Mouse (Mus musculus): ENCODE measurements around the gene Wee2. TPM values are rescaled to one million over a fixed set of nuclear protein-coding genes. Genes with fewer than 3 reads are reported as not detected.

Wee2 gene
- total and polyA plus RNA-seq, 3 experiments: not detected

- H3K27ac ChIP-seq (ENCODE audit: control insufficient read depth, low read depth, low read length): no peak overlapping the region
- DNase-seq (ENCODE audit: low read depth, low spot score): no peak
- H3K4me1 ChIP-seq (ENCODE audit: control insufficient read depth in 1 of 2, insufficient read depth in 2 of 2, low read length in 2 of 2): peaks cover 0 to 13% of the 10 kb centered on the region in 2 experiments; a peak in 3 of 4 replicates
- H3K36me3 ChIP-seq (ENCODE audit: control insufficient read depth in 1 of 2, insufficient read depth in 2 of 2, low read length in 2 of 2): peaks cover 0 to 9% of the 10 kb centered on the region in 2 experiments; a peak in 2 of 4 replicates
- no peak overlapping the region for H3K4me3 ChIP-seq (ENCODE audit: control insufficient read depth in 1 of 2, insufficient read depth in 1 of 2, low read depth in 2 of 2, low read length in 2 of 2)
- no peaks in the 10 kb centered on the region for H3K79me2 ChIP-seq (ENCODE audit: control insufficient read depth, insufficient read depth, low read length, poor library complexity)
- no peaks in the 10 kb centered on the region for H3K9me3 ChIP-seq (replicated peaks; ENCODE audit: insufficient read depth, low read length)
- H3K9ac ChIP-seq (ENCODE audit: control insufficient read depth, low read depth, low read length, poor library complexity, severe bottlenecking): no peak overlapping the region
- H3K27me3 ChIP-seq (ENCODE audit: control insufficient read depth in 1 of 2, insufficient read depth in 2 of 2, low read length in 2 of 2): no peaks in the 10 kb centered on the region
- no peak for TF ChIP-seq UBTF (IDR thresholded peaks at IDR 0.05; ENCODE audit: borderline replicate concordance, insufficient read depth, low read depth, low read length)
- no peak for TF ChIP-seq NELFE (IDR thresholded peaks at IDR 0.05; ENCODE audit: low read depth, low read length)
- no peak for TF ChIP-seq ZKSCAN1 (IDR thresholded peaks at IDR 0.05; ENCODE audit: low read depth, low read length)
- TF ChIP-seq USF2 (IDR thresholded peaks at IDR 0.05; ENCODE audit: borderline replicate concordance in 1 of 2, insufficient read depth in 1 of 2, low read depth in 1 of 2, low read length in 2 of 2): no peak
- TF ChIP-seq POLR2AphosphoS2 (IDR thresholded peaks at IDR 0.05; ENCODE audit: low read length): no peak
- no peak for TF ChIP-seq HCFC1 (IDR thresholded peaks at IDR 0.05; ENCODE audit: low read depth, low read length)
- no peak for TF ChIP-seq ELF1 (IDR thresholded peaks at IDR 0.05; ENCODE audit: low read depth, low read length)
- TF ChIP-seq EP300 (IDR thresholded peaks at IDR 0.05; ENCODE audit: low read depth in 1 of 2, low read length in 2 of 2): no peak
- no peak for TF ChIP-seq ZC3H11A (IDR thresholded peaks at IDR 0.05; ENCODE audit: low read depth, low read length)
- TF ChIP-seq SMC3 (IDR thresholded peaks at IDR 0.05; ENCODE audit: low read depth, low read length): no peak
- no peak for TF ChIP-seq BHLHE40 (IDR thresholded peaks at IDR 0.05; ENCODE audit: borderline replicate concordance, low read depth, low read length)
- TF ChIP-seq MAFK (IDR thresholded peaks at IDR 0.05; ENCODE audit: borderline replicate concordance, low read depth, low read length): no peak
- no peak for TF ChIP-seq E2F4 (IDR thresholded peaks at IDR 0.05; ENCODE audit: borderline replicate concordance, low read depth, low read length)
- no peak for TF ChIP-seq KAT2A (conservative IDR thresholded peaks at IDR 0.05; ENCODE audit: low read depth, low read length)
- TF ChIP-seq NRF1 (IDR thresholded peaks at IDR 0.05; ENCODE audit: insufficient read depth, low read depth, low read length, poor library complexity, severe bottlenecking): no peak
Observed at GRCm38 (mm10) chr6:40428696-40429095, 10.2 kb upstream of the Wee2 start.

- Histone ChIP-seq H3K79me2 (ENCODE audit: control insufficient read depth, insufficient read depth, low read length, poor library complexity) (no peaks in the 10 kb centered on the region), H3K4me1 (ENCODE audit: control insufficient read depth in 1 of 2, insufficient read depth in 2 of 2, low read length in 2 of 2) (peaks cover 0 to 13% of the 10 kb centered on the region in 2 experiments; a peak in 3 of 4 replicates), H3K36me3 (ENCODE audit: control insufficient read depth in 1 of 2, insufficient read depth in 2 of 2, low read length in 2 of 2) (peaks cover 0 to 9% of the 10 kb centered on the region in 2 experiments; a peak in 2 of 4 replicates), H3K9me3 (replicated peaks; ENCODE audit: insufficient read depth, low read length) (no peaks in the 10 kb centered on the region), H3K27ac (ENCODE audit: control insufficient read depth, low read depth, low read length) (no peak overlapping the region), H3K27me3 (ENCODE audit: control insufficient read depth in 1 of 2, insufficient read depth in 2 of 2, low read length in 2 of 2) (no peaks in the 10 kb centered on the region), H3K4me3 (ENCODE audit: control insufficient read depth in 1 of 2, insufficient read depth in 1 of 2, low read depth in 2 of 2, low read length in 2 of 2) (no peak overlapping the region), H3K9ac (ENCODE audit: control insufficient read depth, low read depth, low read length, poor library complexity, severe bottlenecking) (no peak overlapping the region)
- TF ChIP-seq KAT2A (conservative IDR thresholded peaks at IDR 0.05; ENCODE audit: low read depth, low read length) (no peak), SMC3 (IDR thresholded peaks at IDR 0.05; ENCODE audit: low read depth, low read length) (no peak), ETS1 (IDR thresholded peaks at IDR 0.05; ENCODE audit: low read depth, low read length) (no peak), TAL1 (IDR thresholded peaks at IDR 0.05; ENCODE audit: low read length) (no peak), BHLHE40 (IDR thresholded peaks at IDR 0.05; ENCODE audit: borderline replicate concordance, low read depth, low read length) (no peak), ZKSCAN1 (IDR thresholded peaks at IDR 0.05; ENCODE audit: low read depth, low read length) (no peak), USF2 (IDR thresholded peaks at IDR 0.05; ENCODE audit: borderline replicate concordance in 1 of 2, insufficient read depth in 1 of 2, low read depth in 1 of 2, low read length in 2 of 2) (no peak), GABPA (IDR thresholded peaks at IDR 0.05; ENCODE audit: low read depth, low read length) (no peak), CTCF (IDR thresholded peaks at IDR 0.05 in 2 of 3, conservative IDR thresholded peaks at IDR 0.05 in 1 of 3; ENCODE audit: control insufficient read depth in 1 of 3, insufficient read depth in 1 of 3, low read depth in 2 of 3, low read length in 3 of 3, poor library complexity in 1 of 3, severe bottlenecking in 1 of 3) (no peak), UBTF (IDR thresholded peaks at IDR 0.05; ENCODE audit: borderline replicate concordance, insufficient read depth, low read depth, low read length) (no peak), ZMIZ1 (IDR thresholded peaks at IDR 0.05; ENCODE audit: low read depth, low read length) (no peak), POLR2A (IDR thresholded peaks at IDR 0.05; ENCODE audit: control insufficient read depth in 1 of 2, insufficient read depth in 1 of 2, low read depth in 1 of 2, low read length in 2 of 2, poor library complexity in 1 of 2) (no peak), ZC3H11A (IDR thresholded peaks at IDR 0.05; ENCODE audit: low read depth, low read length) (no peak), ELF1 (IDR thresholded peaks at IDR 0.05; ENCODE audit: low read depth, low read length) (no peak), MEF2A (IDR thresholded peaks at IDR 0.05; ENCODE audit: extremely low read depth, insufficient replicate concordance, low read depth, low read length, poor library complexity, severe bottlenecking) (no peak), MAZ (IDR thresholded peaks at IDR 0.05; ENCODE audit: low read depth, low read length) (no peak), TBP (IDR thresholded peaks at IDR 0.05; ENCODE audit: low read depth, low read length) (no peak)
- DNase-seq (ENCODE audit: low read depth, low spot score): no peak
Observed at GRCm38 (mm10) chr6:40429521-40429931, 9.4 kb upstream of the Wee2 start.
